Mouse (Mus musculus) adrenal gland, postnatal 14 days (tissue): ENCODE measurements around the gene Dnajc19. TPM values are rescaled to one million over a fixed set of nuclear protein-coding genes. Genes with fewer than 3 reads are reported as not detected.
A peak's percentile ranks its signal among the peaks of the same experiment; 100 is the strongest.

Source experiments
- DNase-seq: peaks from one replicate; pipeline ENCODE4 v3.0.0; 2021; ENCODE audit warnings: mixed read lengths
- total RNA-seq: library from RNA; stranded (reverse); gene quantifications from 2 replicates; pipeline ENCODE4 v1.2.3, GENCODE M21; 2021

The Dnajc19 gene
- total RNA-seq, 1 experiment from 2014 or later = 116 TPM

DNA sequence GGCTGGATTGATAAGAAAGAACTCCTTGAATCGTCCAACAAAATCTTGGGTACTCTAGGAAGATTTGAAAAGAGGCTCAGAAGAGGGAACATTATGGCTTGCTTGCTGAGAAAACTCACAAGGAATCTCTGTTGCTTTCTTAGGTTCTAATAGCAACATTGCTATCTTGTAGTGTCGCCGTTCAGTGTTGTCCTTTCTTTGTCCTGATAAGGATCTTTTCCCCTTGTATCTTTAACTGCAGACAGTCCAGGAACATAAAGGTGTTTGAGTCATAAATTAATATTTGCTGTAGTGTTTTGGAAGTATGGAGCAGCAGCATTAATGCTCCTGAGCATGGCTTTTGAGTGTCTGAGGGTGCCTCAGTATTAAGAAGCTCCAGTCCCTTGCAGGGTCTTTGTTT lies 50.5 kb downstream of the Dnajc19 start:
- no peak for DNase-seq

DNA sequence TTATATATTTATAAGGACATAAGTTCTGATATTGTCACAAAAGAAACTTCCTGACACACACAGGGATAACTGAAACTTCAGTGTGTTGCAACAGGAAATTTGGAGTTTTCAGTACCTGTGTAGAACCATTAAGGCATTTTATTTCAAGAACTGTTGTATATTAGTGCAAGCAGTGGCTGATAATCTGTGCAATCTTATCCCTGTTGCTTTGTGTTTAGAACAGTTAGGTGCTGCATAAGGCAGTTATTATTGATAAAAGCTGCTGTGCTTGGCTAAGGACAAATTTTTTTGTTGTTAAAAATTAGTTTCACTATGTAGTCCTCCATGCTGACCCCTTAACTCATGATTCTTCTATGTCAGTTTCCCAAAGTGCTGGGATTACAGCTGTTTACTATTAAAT lies 52.2 kb downstream of the Dnajc19 start:
- no peak for DNase-seq

GRCm38 (mm10) chr3:34021259-34021828 lies 59.8 kb downstream of the Dnajc19 start:
- DNase-seq = no peak

- DNase-seq = peak; percentile 18
Measured at GRCm38 (mm10) chr3:34020382-34021258, 60.5 kb downstream of the Dnajc19 start.

DNA sequence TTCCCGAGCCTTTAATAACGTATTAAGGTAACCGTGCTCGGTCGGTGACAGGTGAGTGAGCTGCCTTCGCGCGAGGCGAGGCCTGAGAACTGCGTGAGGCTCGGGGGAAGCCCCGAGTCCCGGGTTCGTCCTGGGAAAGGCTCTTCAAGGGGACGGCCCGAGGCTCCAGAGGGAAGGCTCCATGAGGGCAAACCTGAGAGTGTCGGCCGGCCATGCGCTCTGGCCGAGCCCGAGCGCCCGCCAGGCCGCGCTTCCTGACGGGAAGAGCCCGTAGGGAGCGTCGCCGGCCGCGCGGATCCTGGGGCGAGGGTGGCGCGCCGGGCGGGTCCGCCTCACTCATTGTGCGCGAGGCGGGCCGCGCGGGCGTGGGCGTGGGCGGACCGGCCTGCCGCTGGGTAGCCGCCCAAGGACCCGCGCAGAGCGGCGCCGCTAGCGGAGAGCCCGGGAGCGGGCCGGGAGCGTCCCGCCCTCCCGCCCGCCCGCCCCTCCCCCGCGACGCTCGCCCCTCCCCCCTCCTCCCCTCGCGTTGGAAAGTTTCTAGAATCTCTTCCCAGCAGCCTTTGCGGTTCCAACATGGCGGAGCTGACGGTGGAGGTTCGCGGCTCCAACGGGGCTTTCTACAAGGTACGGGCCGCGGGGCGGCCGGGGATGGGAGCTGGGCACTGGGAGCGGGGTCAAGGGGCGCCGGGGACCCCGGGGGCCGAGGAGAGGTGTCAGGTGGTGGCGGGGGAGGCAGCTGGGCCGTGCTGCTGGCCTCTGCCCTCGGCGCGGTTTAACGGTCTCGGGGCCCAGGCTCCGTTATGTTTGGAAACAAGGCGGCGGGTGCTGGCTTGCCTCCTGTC lies 61.4 kb downstream of the Dnajc19 start, which contains the start of gene Fxr1:
Gene Fxr1, plus strand, starts transcription at position 404 of the 842 bp plus-strand sequence.
- DNase-seq = peak; percentile 93

GRCm38 (mm10) chr3:34008191-34008590 lies 72.9 kb downstream of the Dnajc19 start:
- peak; percentile 62 for DNase-seq

DNA sequence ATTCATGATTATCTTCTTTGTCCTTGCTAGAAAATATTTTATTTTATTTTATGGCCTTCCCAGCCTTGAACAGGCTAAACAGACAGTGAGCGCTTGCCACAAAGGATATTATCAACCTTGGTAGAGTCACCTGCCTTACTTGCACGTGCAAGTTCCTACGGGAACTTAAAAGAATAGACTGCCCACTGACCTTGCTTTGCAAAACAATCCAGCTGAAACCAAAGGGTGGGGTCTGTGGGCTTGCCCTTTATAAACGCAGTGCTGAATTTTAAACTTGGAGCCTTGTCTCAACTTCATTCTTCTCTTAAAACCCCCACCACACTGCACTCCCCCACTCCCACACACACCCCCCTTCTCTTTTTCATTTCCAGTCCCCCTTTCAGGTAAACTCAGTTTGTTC lies 73.5 kb downstream of the Dnajc19 start:
- DNase-seq = no peak

DNA sequence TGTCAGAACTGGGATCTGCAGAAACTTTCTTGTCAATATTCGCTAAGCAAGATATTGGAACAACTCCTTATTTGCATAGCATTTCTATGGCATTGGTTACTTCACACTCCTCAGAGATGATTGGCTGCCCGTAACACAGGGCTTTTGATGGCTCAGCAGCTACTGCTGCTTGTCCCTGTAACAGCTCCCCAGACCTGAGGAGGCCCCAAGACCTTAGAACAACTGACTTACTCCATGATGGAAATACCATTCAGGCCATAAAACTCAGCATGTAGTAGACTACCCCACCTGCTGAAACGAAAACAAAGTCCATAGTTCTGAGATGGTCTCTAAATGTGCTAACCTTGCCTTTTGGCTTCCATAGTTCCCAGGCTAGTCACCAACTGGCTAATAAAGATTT lies 74.3 kb downstream of the Dnajc19 start:
- no peak for DNase-seq

DNA sequence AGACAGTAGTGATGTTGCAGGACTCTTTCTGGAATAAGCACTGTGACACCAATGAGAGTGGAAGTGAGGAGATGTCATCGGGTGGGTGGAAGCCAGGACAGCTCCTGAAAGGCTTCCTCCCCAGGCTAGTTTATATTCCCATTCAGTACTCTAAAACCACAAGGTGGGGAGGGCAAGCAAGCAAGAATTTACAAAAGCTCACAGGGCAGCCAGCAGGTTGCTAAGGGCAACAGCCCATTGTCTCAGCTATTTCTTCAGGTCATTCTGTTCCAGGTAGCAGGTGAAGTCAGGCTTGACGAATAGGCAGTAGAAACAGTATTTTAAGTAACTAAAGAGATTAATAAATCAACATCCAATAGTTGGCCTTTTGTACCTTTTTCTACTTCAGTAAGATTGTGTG lies 74.8 kb downstream of the Dnajc19 start:
- DNase-seq = no peak

Other genes starting within 250 kb of the Dnajc19 start
- 0.85 and 1.4 TPM in 2 replicates for gene Ccdc39, start 237.0 kb downstream of the Dnajc19 start, total RNA-seq
- 110 and 115 TPM in 2 replicates for gene Fxr1, start 61.4 kb downstream of the Dnajc19 start, total RNA-seq